Mouse (Mus musculus): Measurements from ENCODE around the gene Rnf34.

DNA sequence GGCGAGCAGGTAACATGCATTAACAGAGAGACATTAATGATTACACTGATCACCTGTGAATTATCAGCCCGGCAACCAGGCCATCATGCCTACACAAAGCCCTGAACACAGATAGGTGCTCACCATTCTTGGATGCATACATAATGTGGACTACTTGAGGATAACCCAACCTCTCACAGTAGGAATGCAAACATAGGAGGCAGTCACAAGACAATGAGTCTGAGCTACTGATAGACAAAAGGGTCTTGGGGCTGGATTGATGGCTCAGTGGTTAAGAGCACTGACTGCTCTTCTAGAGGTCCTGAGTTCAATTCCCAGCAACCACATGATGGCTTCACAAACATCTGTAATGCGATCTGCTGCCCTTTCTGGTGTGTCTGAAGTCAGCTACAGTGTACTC, 22.8 kb downstream of the Rnf34 start:
- TF ChIP-seq POLR2A (IDR thresholded peaks at IDR 0.05; ENCODE audit: borderline replicate concordance, low read depth, low read length) (no peak), CTCF (IDR thresholded peaks at IDR 0.05; ENCODE audit: low read depth, low read length) (no peak)

Data from bone marrow macrophage, adult 2 months (primary cell).